Mouse (Mus musculus) MEL (cell line): ENCODE measurements at regions not wholly inside any gene's neighbourhood (a gene's known extent, or its start where the extent isn't known, plus 50 kb on each side); places are given as distances from the start of the nearest gene placed in this dataset.

Experiments used
- CHD2 ChIP-seq: IDR thresholded peaks from 2 replicates; pipeline ENCODE4 v1.6.1; 2011; ENCODE audit warnings: low read length, improper control_type of control experiment
- CTCF ChIP-seq, 3 experiments: IDR thresholded peaks in 2 of 3; conservative IDR thresholded peaks in 1 of 3; 2 replicates each; pipeline ENCODE4 v1.5.1; 2011 to 2012; ENCODE audit warnings: low read length in 3 of 3, low read depth in 2 of 3, mild to moderate bottlenecking in 2 of 3, improper control_type of control experiment in 1 of 3, inconsistent platforms in 1 of 3, mixed read lengths in 1 of 3, moderate library complexity in 1 of 3; ENCODE audit not compliant: control insufficient read depth in 1 of 3, insufficient read depth in 1 of 3, poor library complexity in 1 of 3, severe bottlenecking in 1 of 3
- ETS1 ChIP-seq: IDR thresholded peaks from 2 replicates; pipeline ENCODE4 v1.6.1; 2012; ENCODE audit warnings: low read depth, mild to moderate bottlenecking, inconsistent platforms, low read length, improper control_type of control experiment, moderate library complexity
- POLR2AphosphoS2 ChIP-seq: IDR thresholded peaks from 2 replicates; pipeline ENCODE4 v1.6.1; 2011; ENCODE audit warnings: low read length, improper control_type of control experiment

GRCm38 (mm10) chr10:24453507-24453906 is 141.7 kb upstream of the Ccn2 start:
- TF ChIP-seq CHD2 (no peak), POLR2AphosphoS2 (no peak), ETS1 (no peak), CTCF (IDR thresholded peaks at IDR 0.05 in 2 of 3, conservative IDR thresholded peaks at IDR 0.05 in 1 of 3; ENCODE audit: control insufficient read depth in 1 of 3, insufficient read depth in 1 of 3, low read depth in 2 of 3, low read length in 3 of 3, poor library complexity in 1 of 3, severe bottlenecking in 1 of 3) (no peak)
